Mouse (Mus musculus): ENCODE data around the gene Tmigd1. TPM values are rescaled to one million over a fixed set of nuclear protein-coding genes. Genes with fewer than 3 reads are reported as not detected.

Gene Tmigd1
- polyA plus RNA-seq (2015; fragmentation: Nextera tagmentation; extraction: Ambion mirVana): 2.6 and 3.2 TPM in 2 replicates

DNA sequence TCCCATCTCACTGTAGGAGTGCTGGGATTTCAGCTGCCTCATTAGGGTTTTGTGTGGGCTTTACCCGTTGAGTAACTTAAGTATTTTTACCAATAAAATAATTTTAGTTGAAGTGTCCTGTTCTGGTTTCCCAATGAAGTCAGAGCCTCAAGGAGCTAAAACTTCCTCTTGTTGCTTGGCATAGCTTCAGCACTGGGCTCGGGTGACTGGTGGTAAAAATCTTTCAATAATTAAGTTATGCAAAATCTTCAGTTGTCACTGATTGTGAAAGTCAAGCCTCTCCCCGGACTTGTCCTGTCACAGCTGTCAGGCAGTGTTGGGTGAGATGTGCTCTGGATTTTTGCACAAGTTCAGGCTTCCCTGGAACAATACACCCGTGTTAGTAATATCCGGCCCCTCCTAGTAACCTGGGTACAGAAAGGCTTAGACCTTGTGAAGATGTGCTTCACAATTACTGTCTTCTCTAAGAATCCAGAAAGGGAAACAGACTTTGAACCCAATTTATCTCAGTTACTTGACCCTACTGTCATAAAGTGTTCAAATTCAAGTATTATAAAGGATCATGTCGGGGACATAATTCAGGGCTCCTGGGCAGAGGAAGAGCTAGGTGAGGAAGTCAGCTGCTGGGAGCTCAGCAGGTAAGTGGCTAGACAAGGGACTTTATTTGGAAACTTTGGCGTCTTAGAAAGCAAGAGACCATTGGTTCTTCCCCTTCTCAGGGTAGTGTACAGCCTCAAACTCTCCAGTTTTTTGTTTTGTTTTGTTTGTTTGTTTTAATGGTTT, at the start of gene Tmigd1:
Gene Tmigd1, plus strand, starts transcription at position 581 of the 783 bp plus-strand sequence.

DNA sequence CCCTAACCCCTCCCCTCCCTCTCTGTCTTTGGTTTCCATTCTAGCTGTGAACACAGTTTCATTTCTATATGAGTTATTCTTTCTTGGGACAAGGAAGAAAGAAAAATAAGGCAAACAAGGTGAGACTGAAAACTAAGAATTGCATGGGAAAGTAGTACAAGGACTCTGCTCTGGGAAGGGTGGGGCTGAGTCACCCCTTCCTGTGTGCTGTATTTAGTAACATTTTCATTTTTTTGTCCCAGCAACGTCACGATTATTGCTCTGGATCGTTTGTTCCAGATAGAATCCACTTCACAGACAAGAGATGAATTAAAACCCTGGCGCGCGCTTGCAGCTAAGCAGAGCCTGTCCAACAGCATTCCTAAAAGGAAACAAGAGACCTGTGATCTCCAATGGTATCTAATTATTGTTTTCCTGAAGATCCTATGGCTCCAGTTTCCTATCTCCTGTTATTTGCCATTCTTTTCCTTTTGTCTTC, 22.8 kb downstream of the Tmigd1 start, which contains the start of gene Blmh:
Gene Blmh, plus strand, starts transcription at position 51 of the 478 bp plus-strand sequence.

Other genes starting within 250 kb of the Tmigd1 start
- gene Bhlha9, start 229.7 kb upstream of the Tmigd1 start, polyA plus RNA-seq (2015; fragmentation: Nextera tagmentation; extraction: Ambion mirVana): not detected in 2 replicates
- 1.2 and 2.5 TPM in 2 replicates for gene Trarg1, start 222.4 kb upstream of the Tmigd1 start, polyA plus RNA-seq (2015; fragmentation: Nextera tagmentation; extraction: Ambion mirVana)
- 18.4 and 30.7 TPM in 2 replicates for gene Gosr1, start 138.6 kb upstream of the Tmigd1 start, polyA plus RNA-seq (2015; fragmentation: Nextera tagmentation; extraction: Ambion mirVana)
- 8.0 and 9.0 TPM in 2 replicates for gene Cpd, start 55.1 kb upstream of the Tmigd1 start, polyA plus RNA-seq (2015; fragmentation: Nextera tagmentation; extraction: Ambion mirVana)
- gene Blmh, start 22.6 kb downstream of the Tmigd1 start, polyA plus RNA-seq (2015; fragmentation: Nextera tagmentation; extraction: Ambion mirVana): 65.6 and 75.3 TPM in 2 replicates
- gene Slc6a4, start 96.4 kb downstream of the Tmigd1 start, polyA plus RNA-seq (2015; fragmentation: Nextera tagmentation; extraction: Ambion mirVana): 2.0 and 4.5 TPM in 2 replicates
- gene Nsrp1, start 176.3 kb downstream of the Tmigd1 start, polyA plus RNA-seq (2015; fragmentation: Nextera tagmentation; extraction: Ambion mirVana): 55.6 and 71.5 TPM in 2 replicates